Mouse (Mus musculus) testis, adult 2 months (tissue): Measurements from ENCODE around the gene Zfp934. TPM values are rescaled to one million over a fixed set of nuclear protein-coding genes. Genes with fewer than 3 reads are reported as not detected.
"Not testable (repeated sequence)": the region's sequence is repeated elsewhere in the genome, so short reads cannot be mapped to it uniquely, and the experiment has no call there.

Source experiments
- H3K27ac ChIP-seq: fragments of 200-500 bp; 2 replicates; pipeline ENCODE4 v1.5.1; 2012; ENCODE audit warnings: low read depth, low read length; ENCODE audit not compliant: control insufficient read depth, insufficient read depth
- H3K27me3 ChIP-seq: fragments of 200-500 bp; 2 replicates; pipeline ENCODE4 v1.6.1; 2012; ENCODE audit warnings: mild to moderate bottlenecking, low read length, moderate library complexity; ENCODE audit not compliant: control insufficient read depth, insufficient read depth
- H3K36me3 ChIP-seq: fragments of 200-500 bp; 2 replicates; pipeline ENCODE4 v1.6.1; 2012; ENCODE audit warnings: mild to moderate bottlenecking, low read length; ENCODE audit not compliant: control insufficient read depth, insufficient read depth
- H3K4me1 ChIP-seq: fragments of 200-500 bp; 2 replicates; pipeline ENCODE4 v1.6.1; 2012; ENCODE audit warnings: low read length; ENCODE audit not compliant: control insufficient read depth, insufficient read depth
- H3K4me3 ChIP-seq: fragments of 200-500 bp; 2 replicates; pipeline ENCODE4 v1.5.1; 2012; ENCODE audit warnings: low read depth, mild to moderate bottlenecking, low read length, moderate library complexity, mixed read lengths; ENCODE audit not compliant: control insufficient read depth
- POLR2A ChIP-seq: fragments of 200-500 bp; IDR thresholded peaks from 2 replicates; pipeline ENCODE4 v1.6.1; 2012; ENCODE audit warnings: low read depth, mild to moderate bottlenecking, inconsistent platforms, low read length, moderate library complexity; ENCODE audit not compliant: control insufficient read depth
- polyA plus RNA-seq: library from polyadenylated mRNA; depleted of rRNA; stranded (reverse); fragments of >200 nt; gene quantifications from 2 replicates; pipeline ENCODE4 v1.2.3, GENCODE M21; 2012; rRNA removed

Zfp934 gene
- polyA plus RNA-seq, 1 experiment = 1.2 TPM

GRCm38 (mm10) chr13:62466424-62467334, 104.3 kb downstream of the Zfp934 start, which contains the start of gene Gm49359:
Gene Gm49359, minus strand, starts transcription at chr13:62466832.
- H3K4me3 ChIP-seq = peak within 1 kb of the TSS; percentile 90
- H3K4me1 ChIP-seq, H3K36me3 ChIP-seq, H3K27me3 ChIP-seq: not testable (repeated sequence)
- H3K27ac ChIP-seq = peak within 1 kb of the TSS; percentile 74
- peak; percentile 73 for TF ChIP-seq POLR2A

Other genes starting within 250 kb of the Zfp934 start
- gene Gm3604, start 188.0 kb downstream of the Zfp934 start, polyA plus RNA-seq = 0.17 and 0.35 TPM in 2 replicates
- gene Gm49359, start 104.4 kb downstream of the Zfp934 start, polyA plus RNA-seq = 0.84 and 1.4 TPM in 2 replicates
- not detected in 2 replicates for gene Zfp935, start 12.7 kb downstream of the Zfp934 start, polyA plus RNA-seq
- gene 6720489N17Rik, start 53.0 kb upstream of the Zfp934 start, polyA plus RNA-seq = not detected in 2 replicates
- 1.3 TPM in 2 replicates for gene Platr25, start 189.5 kb upstream of the Zfp934 start, polyA plus RNA-seq
- 0.29 and 1.4 TPM in 2 replicates for gene Gm5141, start 214.6 kb upstream of the Zfp934 start, polyA plus RNA-seq